Mouse (Mus musculus): ENCODE results near the gene Braf.

DNA sequence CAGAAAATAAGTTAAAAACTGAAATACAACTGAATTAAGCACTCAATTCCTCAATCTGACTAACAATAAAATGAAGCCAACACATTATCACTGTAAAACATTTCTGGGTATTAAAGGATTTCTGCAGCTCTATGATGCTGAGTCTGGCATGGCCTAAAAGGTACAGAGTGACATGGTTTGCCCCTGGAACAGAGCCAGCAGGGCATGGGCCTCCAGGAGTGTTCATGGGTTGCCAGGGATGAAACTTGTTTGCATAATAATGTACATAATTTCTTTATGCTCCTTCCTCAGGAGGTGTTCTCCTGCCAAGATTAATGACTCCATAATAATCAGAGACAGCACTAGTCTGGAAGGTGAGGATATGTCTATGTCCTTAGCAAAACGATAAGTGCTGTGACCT lies 32.1 kb downstream of the Braf start:
- TF ChIP-seq POLR2A (IDR thresholded peaks at IDR 0.05; ENCODE audit: low read depth, low read length) (no peak), CHD2 (IDR thresholded peaks at IDR 0.05; ENCODE audit: low read length) (no peak), ZNF384 (IDR thresholded peaks at IDR 0.05; ENCODE audit: low read depth, low read length) (no peak), HCFC1 (IDR thresholded peaks at IDR 0.05; ENCODE audit: low read depth, low read length) (no peak), SMC3 (IDR thresholded peaks at IDR 0.05; ENCODE audit: low read depth, low read length) (no peak), MAFK (IDR thresholded peaks at IDR 0.05; ENCODE audit: insufficient replicate concordance, low read length) (no peak), CTCF (conservative IDR thresholded peaks at IDR 0.05 in 1 of 2, IDR thresholded peaks at IDR 0.05 in 1 of 2; ENCODE audit: low read depth in 2 of 2, low read length in 2 of 2) (no peak), TBP (conservative IDR thresholded peaks at IDR 0.05; ENCODE audit: low read depth, low read length) (no peak)

All from CH12.LX (cell line).